Mouse (Mus musculus) urinary bladder, postnatal 10 days (tissue): Measurements from ENCODE around the gene Snx1.
A peak's percentile ranks its signal among the peaks of the same experiment; 100 is the strongest.

Source experiments
- DNase-seq: peaks from one replicate; pipeline ENCODE4 v3.0.0; 2022; ENCODE audit warnings: low spot score

Gene Snx1

GRCm38 (mm10) chr9:66127193-66127546, 783 bp upstream of the Snx1 start:
- no peak for DNase-seq

GRCm38 (mm10) chr9:66125543-66126455, 588 bp downstream of the Snx1 start:
- DNase-seq, result no peak

- DNase-seq, result peak; percentile 87
Measured at GRCm38 (mm10) chr9:66124681-66125542, 1.5 kb downstream of the Snx1 start.

- DNase-seq, result no peak
Measured at GRCm38 (mm10) chr9:66124111-66124531, 2.3 kb downstream of the Snx1 start.

GRCm38 (mm10) chr9:66123648-66124047, 2.7 kb downstream of the Snx1 start:
- no peak for DNase-seq

- no peak for DNase-seq
Measured at GRCm38 (mm10) chr9:66121421-66121820, 5.0 kb downstream of the Snx1 start.

- no peak for DNase-seq
Measured at GRCm38 (mm10) chr9:66120945-66121344, 5.4 kb downstream of the Snx1 start.

- no peak for DNase-seq
Measured at GRCm38 (mm10) chr9:66120106-66120505, 6.3 kb downstream of the Snx1 start.

- DNase-seq, result no peak
Measured at GRCm38 (mm10) chr9:66119498-66119897, 6.9 kb downstream of the Snx1 start.

GRCm38 (mm10) chr9:66116890-66117289, 9.5 kb downstream of the Snx1 start:
- DNase-seq, result no peak

GRCm38 (mm10) chr9:66114341-66114740, 12.0 kb downstream of the Snx1 start:
- no peak for DNase-seq

- DNase-seq, result no peak
Measured at GRCm38 (mm10) chr9:66110611-66111379, 15.6 kb downstream of the Snx1 start.

GRCm38 (mm10) chr9:66110126-66110525, 16.3 kb downstream of the Snx1 start:
- DNase-seq, result no peak

GRCm38 (mm10) chr9:66109574-66109973, 16.8 kb downstream of the Snx1 start:
- no peak for DNase-seq

GRCm38 (mm10) chr9:66105168-66105567, 21.2 kb downstream of the Snx1 start:
- no peak for DNase-seq

GRCm38 (mm10) chr9:66104601-66105000, 21.8 kb downstream of the Snx1 start:
- no peak for DNase-seq

GRCm38 (mm10) chr9:66102668-66103067, 23.7 kb downstream of the Snx1 start:
- no peak for DNase-seq

GRCm38 (mm10) chr9:66101577-66101976, 24.8 kb downstream of the Snx1 start:
- no peak for DNase-seq

- no peak for DNase-seq
Measured at GRCm38 (mm10) chr9:66092664-66093063, 33.7 kb downstream of the Snx1 start.

- DNase-seq, result no peak
Measured at GRCm38 (mm10) chr9:66091327-66092231, 34.8 kb downstream of the Snx1 start.

GRCm38 (mm10) chr9:66090593-66091244, 35.7 kb downstream of the Snx1 start:
- DNase-seq, result no peak
